Mouse (Mus musculus): ENCODE results near the gene Lancl3. TPM values are rescaled to one million over a fixed set of nuclear protein-coding genes. Genes with fewer than 3 reads are reported as not detected.

Lancl3 gene
- polyA plus RNA-seq, 1 experiment from 2014 or later: 0.43 TPM

DNA sequence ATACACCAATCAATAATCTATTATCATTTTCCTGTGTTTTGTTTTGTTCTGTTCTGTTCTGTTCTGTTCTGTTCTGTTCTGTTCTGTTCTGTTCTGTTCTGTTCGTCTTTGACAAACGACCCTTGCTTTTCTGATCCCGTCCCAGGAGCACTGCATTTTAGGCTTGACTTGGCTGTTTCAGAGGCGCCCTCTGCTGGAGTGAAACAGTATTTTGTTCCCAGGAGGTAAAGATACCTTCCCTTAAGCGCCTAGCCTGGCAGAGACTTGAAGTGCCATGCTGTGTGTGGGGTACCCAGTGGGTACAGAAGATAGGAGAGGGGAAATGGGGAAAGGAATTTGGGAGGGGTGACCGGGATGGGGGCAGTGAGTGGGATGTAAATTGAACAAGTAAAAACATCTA lies 21.5 kb downstream of the Lancl3 start:
- Histone ChIP-seq H3K36me3 (ENCODE audit: control insufficient read depth, insufficient read depth, low read length) (no peaks in the 10 kb centered on the region), H3K4me1 (ENCODE audit: control insufficient read depth, insufficient read depth, low read length) (no peaks in the 10 kb centered on the region), H3K27me3 (replicated peaks; ENCODE audit: control insufficient read depth, insufficient read depth, low read length) (no peaks in the 10 kb centered on the region), H3K4me3 (ENCODE audit: low read length) (no peak overlapping the region), H3K27ac (ENCODE audit: low read length) (no peak overlapping the region), H3K9me3 (ENCODE audit: control insufficient read depth, low read length) (no peaks in the 10 kb centered on the region), H3K4me2 (ENCODE audit: low read depth, low read length) (no peak overlapping the region), H3K9ac (ENCODE audit: low read depth, low read length) (no peak overlapping the region)
- WGBS: 26% methylated on average over 6 of the region's 6 CpGs
- no peak for ATAC-seq

DNA sequence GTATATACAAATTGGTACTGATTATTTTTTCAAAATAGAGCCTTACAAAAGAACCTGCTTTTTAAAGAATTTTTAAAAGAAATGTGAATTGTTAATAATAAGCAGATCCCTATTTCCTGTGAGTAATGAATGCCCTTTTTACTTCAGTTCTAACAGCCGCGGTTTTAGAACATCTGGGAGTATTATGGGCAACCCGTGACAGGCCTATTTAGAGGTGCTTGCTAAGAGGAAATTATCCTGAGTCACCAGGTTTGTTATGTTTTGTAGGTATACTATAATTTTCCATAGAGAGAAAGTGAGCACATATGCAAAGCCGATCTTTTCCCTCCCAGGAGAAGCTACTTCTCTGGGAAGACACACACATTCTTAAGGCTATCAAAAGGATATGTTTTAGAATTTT lies 22.0 kb downstream of the Lancl3 start:
- no peaks in the 10 kb centered on the region for H3K9me3 ChIP-seq (ENCODE audit: control insufficient read depth, low read length)
- 78% methylated on average over 4 of the region's 4 CpGs for WGBS
- ATAC-seq: no peak
- H3K9ac ChIP-seq (ENCODE audit: low read depth, low read length): no peak overlapping the region
- no peak overlapping the region for H3K4me2 ChIP-seq (ENCODE audit: low read depth, low read length)
- H3K27ac ChIP-seq (ENCODE audit: low read length): no peak overlapping the region
- H3K4me1 ChIP-seq (ENCODE audit: control insufficient read depth, insufficient read depth, low read length): no peaks in the 10 kb centered on the region
- no peaks in the 10 kb centered on the region for H3K27me3 ChIP-seq (replicated peaks; ENCODE audit: control insufficient read depth, insufficient read depth, low read length)
- H3K36me3 ChIP-seq (ENCODE audit: control insufficient read depth, insufficient read depth, low read length): no peaks in the 10 kb centered on the region
- no peak overlapping the region for H3K4me3 ChIP-seq (ENCODE audit: low read length)

DNA sequence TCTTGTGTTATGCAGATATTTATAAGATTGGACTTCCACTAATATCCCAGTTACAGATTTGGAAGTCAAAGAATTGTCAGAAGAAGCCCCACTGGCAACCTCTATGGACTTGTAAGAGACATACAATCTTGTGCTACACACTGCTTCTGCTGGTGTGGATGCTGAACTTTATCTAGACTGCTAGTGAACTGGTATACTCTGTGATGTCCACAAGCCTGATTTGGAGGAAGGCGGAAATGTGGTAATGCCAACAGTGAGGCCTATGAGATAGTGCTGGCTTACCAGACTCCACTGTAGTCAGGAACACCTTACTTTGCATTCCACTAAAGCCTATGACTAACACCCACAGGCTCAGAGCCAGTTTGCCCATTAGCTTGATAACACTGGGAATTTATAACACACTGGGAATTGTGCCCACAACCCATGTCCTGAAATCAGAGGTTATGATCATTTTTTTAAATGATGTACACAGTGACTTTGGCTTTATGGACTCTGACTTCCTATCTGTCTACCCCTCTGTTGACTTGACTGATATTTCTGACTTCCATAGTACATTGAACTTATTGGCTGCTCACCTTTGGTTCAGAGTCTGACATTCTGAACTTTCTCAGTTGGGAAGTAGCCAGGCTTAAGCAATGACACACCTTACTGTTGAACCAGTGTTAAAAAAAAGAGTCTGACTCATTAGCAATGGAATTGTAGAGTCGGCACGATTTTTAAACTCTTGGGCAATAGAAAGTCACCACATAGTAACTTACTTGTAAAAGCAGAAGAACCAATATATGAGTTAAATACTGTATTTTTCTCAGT lies 22.9 kb downstream of the Lancl3 start:
- H3K9me3 ChIP-seq (ENCODE audit: control insufficient read depth, low read length): no peaks in the 10 kb centered on the region
- ATAC-seq: no peak
- WGBS: 84% methylated on average over 3 of the region's 3 CpGs

GRCm38 (mm10) chrX:9227105-9227504 lies 27.4 kb downstream of the Lancl3 start:
- Histone ChIP-seq H3K4me1 (ENCODE audit: control insufficient read depth, insufficient read depth, low read length) (no peaks in the 10 kb centered on the region), H3K36me3 (ENCODE audit: control insufficient read depth, insufficient read depth, low read length) (no peaks in the 10 kb centered on the region), H3K27ac (ENCODE audit: low read length) (no peak overlapping the region), H3K9me3 (ENCODE audit: control insufficient read depth, low read length) (no peaks in the 10 kb centered on the region), H3K9ac (ENCODE audit: low read depth, low read length) (no peak overlapping the region), H3K4me2 (ENCODE audit: low read depth, low read length) (no peak overlapping the region), H3K4me3 (ENCODE audit: low read length) (no peak overlapping the region), H3K27me3 (replicated peaks; ENCODE audit: control insufficient read depth, insufficient read depth, low read length) (no peaks in the 10 kb centered on the region)
- no peak for ATAC-seq
- 67% methylated on average over 2 of the region's 2 CpGs for WGBS

More for the DNA sequence above, 22.9 kb downstream of the Lancl3 start:
- H3K4me1 ChIP-seq (ENCODE audit: control insufficient read depth, insufficient read depth, low read length): no peaks in the 10 kb centered on the region
- H3K36me3 ChIP-seq (ENCODE audit: control insufficient read depth, insufficient read depth, low read length): no peaks in the 10 kb centered on the region
- H3K4me3 ChIP-seq (ENCODE audit: low read length): no peak overlapping the region
- no peaks in the 10 kb centered on the region for H3K27me3 ChIP-seq (replicated peaks; ENCODE audit: control insufficient read depth, insufficient read depth, low read length)
- H3K4me2 ChIP-seq (ENCODE audit: low read depth, low read length): no peak overlapping the region
- H3K9ac ChIP-seq (ENCODE audit: low read depth, low read length): no peak overlapping the region
- H3K27ac ChIP-seq (ENCODE audit: low read length): no peak overlapping the region

- WGBS: 79% methylated on average over 5 of the region's 5 CpGs
- Histone ChIP-seq H3K27me3 (replicated peaks; ENCODE audit: control insufficient read depth, insufficient read depth, low read length) (no peaks in the 10 kb centered on the region), H3K27ac (ENCODE audit: low read length) (no peak overlapping the region), H3K4me2 (ENCODE audit: low read depth, low read length) (no peak overlapping the region), H3K9me3 (ENCODE audit: control insufficient read depth, low read length) (peaks cover 2% of the 10 kb centered on the region; the same call in 1 of the 2 replicates), H3K4me1 (ENCODE audit: control insufficient read depth, insufficient read depth, low read length) (no peaks in the 10 kb centered on the region), H3K4me3 (ENCODE audit: low read length) (no peak overlapping the region), H3K9ac (ENCODE audit: low read depth, low read length) (no peak overlapping the region), H3K36me3 (ENCODE audit: control insufficient read depth, insufficient read depth, low read length) (no peaks in the 10 kb centered on the region)
- no peak for ATAC-seq
Measured at GRCm38 (mm10) chrX:9240737-9241591, 41.3 kb downstream of the Lancl3 start.

DNA sequence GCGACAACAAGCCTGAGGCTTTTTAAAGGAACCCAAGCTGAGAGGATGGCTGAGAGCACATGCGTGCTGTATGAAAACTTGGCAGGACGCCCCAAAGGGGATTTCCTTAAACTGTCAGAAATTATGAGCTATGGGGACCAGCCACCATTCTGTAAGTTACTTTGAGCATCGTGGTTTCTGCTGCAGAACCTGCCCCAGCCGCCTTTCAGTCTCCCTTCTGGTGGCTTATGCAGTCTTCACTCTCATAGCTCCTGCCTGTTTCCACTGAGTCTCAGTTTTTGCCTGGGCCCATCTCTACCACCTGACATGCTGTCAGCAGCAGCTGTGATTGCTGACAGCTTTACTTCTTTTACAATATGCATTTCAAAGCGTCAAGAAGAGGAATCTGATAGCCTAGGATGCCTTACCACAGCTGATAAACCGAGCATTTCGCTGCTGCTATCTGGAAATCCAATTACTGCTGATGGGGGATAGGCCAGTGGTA lies 43.7 kb downstream of the Lancl3 start:
- Histone ChIP-seq H3K4me2 (ENCODE audit: low read depth, low read length) (no peak overlapping the region), H3K27me3 (replicated peaks; ENCODE audit: control insufficient read depth, insufficient read depth, low read length) (no peaks in the 10 kb centered on the region), H3K9ac (ENCODE audit: low read depth, low read length) (no peak overlapping the region), H3K27ac (ENCODE audit: low read length) (no peak overlapping the region), H3K4me1 (ENCODE audit: control insufficient read depth, insufficient read depth, low read length) (no peaks in the 10 kb centered on the region), H3K9me3 (ENCODE audit: control insufficient read depth, low read length) (peaks cover 2% of the 10 kb centered on the region; the same call in 1 of the 2 replicates), H3K36me3 (ENCODE audit: control insufficient read depth, insufficient read depth, low read length) (no peaks in the 10 kb centered on the region), H3K4me3 (ENCODE audit: low read length) (no peak overlapping the region)
- no peak for ATAC-seq
- 48% methylated on average over 8 of the region's 8 CpGs for WGBS

- no peak overlapping the region for H3K27ac ChIP-seq (ENCODE audit: low read length)
- H3K4me2 ChIP-seq (ENCODE audit: low read depth, low read length): no peak overlapping the region
- no peaks in the 10 kb centered on the region for H3K4me1 ChIP-seq (ENCODE audit: control insufficient read depth, insufficient read depth, low read length)
- H3K9ac ChIP-seq (ENCODE audit: low read depth, low read length): no peak overlapping the region
- H3K9me3 ChIP-seq (ENCODE audit: control insufficient read depth, low read length): no peaks in the 10 kb centered on the region
- H3K4me3 ChIP-seq (ENCODE audit: low read length): no peak overlapping the region
- H3K36me3 ChIP-seq (ENCODE audit: control insufficient read depth, insufficient read depth, low read length): no peaks in the 10 kb centered on the region
- H3K27me3 ChIP-seq (replicated peaks; ENCODE audit: control insufficient read depth, insufficient read depth, low read length): no peaks in the 10 kb centered on the region
- WGBS: 58% methylated on average over 12 of the region's 12 CpGs
- peak; percentile 82 for ATAC-seq
Measured at GRCm38 (mm10) chrX:9244603-9245336, 45.1 kb downstream of the Lancl3 start.

DNA sequence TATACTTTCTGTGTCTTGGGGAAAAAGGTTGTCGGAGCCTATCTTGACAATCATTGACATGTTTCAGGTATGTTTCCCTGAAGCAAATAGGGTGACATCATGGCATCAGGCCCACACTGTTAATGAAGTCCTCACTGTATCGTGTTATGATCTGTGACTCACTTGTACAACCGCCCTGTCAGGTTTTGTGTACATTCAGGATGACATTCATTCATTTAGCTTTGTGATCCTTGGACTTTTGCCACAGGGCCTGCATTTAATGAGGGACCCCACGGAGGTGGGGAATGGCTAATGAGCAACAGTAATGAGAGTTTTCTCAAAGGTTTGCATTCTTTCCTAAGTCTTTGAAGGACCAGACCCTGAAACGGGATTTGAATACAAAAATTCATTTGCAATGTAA lies 49.2 kb downstream of the Lancl3 start:
- H3K9ac ChIP-seq (ENCODE audit: low read depth, low read length): no peak overlapping the region
- H3K4me1 ChIP-seq (ENCODE audit: control insufficient read depth, insufficient read depth, low read length): no peaks in the 10 kb centered on the region
- peak; percentile 86 for ATAC-seq
- H3K36me3 ChIP-seq (ENCODE audit: control insufficient read depth, insufficient read depth, low read length): no peaks in the 10 kb centered on the region
- H3K27ac ChIP-seq (ENCODE audit: low read length): no peak overlapping the region
- no peaks in the 10 kb centered on the region for H3K9me3 ChIP-seq (ENCODE audit: control insufficient read depth, low read length)
- 42% methylated on average over 5 of the region's 5 CpGs for WGBS
- H3K4me2 ChIP-seq (ENCODE audit: low read depth, low read length): no peak overlapping the region
- H3K4me3 ChIP-seq (ENCODE audit: low read length): no peak overlapping the region
- H3K27me3 ChIP-seq (replicated peaks; ENCODE audit: control insufficient read depth, insufficient read depth, low read length): no peaks in the 10 kb centered on the region

- Histone ChIP-seq H3K9ac (ENCODE audit: low read depth, low read length) (no peak overlapping the region), H3K27me3 (replicated peaks; ENCODE audit: control insufficient read depth, insufficient read depth, low read length) (no peaks in the 10 kb centered on the region), H3K4me2 (ENCODE audit: low read depth, low read length) (no peak overlapping the region), H3K9me3 (ENCODE audit: control insufficient read depth, low read length) (no peaks in the 10 kb centered on the region), H3K4me3 (ENCODE audit: low read length) (no peak overlapping the region), H3K4me1 (ENCODE audit: control insufficient read depth, insufficient read depth, low read length) (no peaks in the 10 kb centered on the region), H3K36me3 (ENCODE audit: control insufficient read depth, insufficient read depth, low read length) (no peaks in the 10 kb centered on the region), H3K27ac (ENCODE audit: low read length) (no peak overlapping the region)
- no peak for ATAC-seq
- WGBS: 78% methylated on average over 10 of the region's 10 CpGs
Measured at GRCm38 (mm10) chrX:9253990-9254389, 54.3 kb downstream of the Lancl3 start.

All from intestine, embryonic 16.5 days (tissue).